Mouse (Mus musculus) liver, adult 2 months (tissue): Measurements from ENCODE around the gene Babam2. TPM values are rescaled to one million over a fixed set of nuclear protein-coding genes. Genes with fewer than 3 reads are reported as not detected.

Source experiments
- DNase-seq: peaks from one replicate; pipeline ENCODE4 v3.0.0-alpha.2; 2011; ENCODE audit warnings: low read depth, low spot score; ENCODE audit errors: extremely low read depth
- H3K27ac ChIP-seq: fragments of 200-500 bp; replicated peaks from 2 replicates; pipeline ENCODE4 v1.5.1; 2012; ENCODE audit warnings: low read depth, mild to moderate bottlenecking, control low read depth, inconsistent platforms, low read length; ENCODE audit not compliant: insufficient read depth
- H3K27me3 ChIP-seq: fragments of 200-500 bp; 2 replicates; pipeline ENCODE4 v1.6.1; 2012; ENCODE audit warnings: mild to moderate bottlenecking, moderate library complexity, low read length, inconsistent platforms; ENCODE audit not compliant: control insufficient read depth, insufficient read depth
- H3K36me3 ChIP-seq: fragments of 200-500 bp; 2 replicates; pipeline ENCODE4 v1.6.1; 2012; ENCODE audit warnings: low read length, inconsistent platforms; ENCODE audit not compliant: control insufficient read depth, insufficient read depth
- H3K4me1 ChIP-seq: fragments of 200-500 bp; 2 replicates; pipeline ENCODE4 v1.6.1; 2011; ENCODE audit warnings: low read length; ENCODE audit not compliant: control insufficient read depth, insufficient read depth
- H3K4me3 ChIP-seq: fragments of 200-500 bp; 2 replicates; pipeline ENCODE4 v1.5.1; 2011; ENCODE audit warnings: low read depth, mild to moderate bottlenecking, control low read depth, low read length, moderate library complexity; ENCODE audit not compliant: insufficient read depth
- H3K79me2 ChIP-seq: fragments of 200-500 bp; 2 replicates; pipeline ENCODE4 v1.6.1; 2012; ENCODE audit warnings: inconsistent platforms, mild to moderate bottlenecking, low read length, moderate library complexity; ENCODE audit not compliant: control insufficient read depth, insufficient read depth
- H3K9ac ChIP-seq: fragments of 200-500 bp; 2 replicates; pipeline ENCODE4 v1.6.1; 2012; ENCODE audit warnings: low read depth, mild to moderate bottlenecking, control low read depth, inconsistent platforms, low read length
- CTCF ChIP-seq: fragments of 200-500 bp; IDR thresholded peaks from 2 replicates; pipeline ENCODE4 v1.5.1; 2011; ENCODE audit warnings: low read depth, low read length, control low read depth
- POLR2A ChIP-seq: fragments of 200-500 bp; IDR thresholded peaks from 2 replicates; pipeline ENCODE4 v1.6.1; 2011; ENCODE audit warnings: low read length, control low read depth; ENCODE audit not compliant: insufficient read depth; ENCODE audit errors: extremely low read depth
- WGBS: fragments of 180-500 bp; shearing (Covaris S2); methylation state at CpG from one replicate; pipeline ENCODE4 v1.1.7; 2018; 5-methylcytosine and 5-hydroxymethylcytosine counted together
- polyA plus RNA-seq: library from polyadenylated mRNA; depleted of rRNA; stranded (reverse); fragments of >200 nt; gene quantifications from 2 replicates; pipeline ENCODE4 v1.2.3, GENCODE M21; 2012
- total RNA-seq: library from RNA; depleted of rRNA; stranded (reverse); fragments of >200 nt; gene quantifications from 2 replicates; pipeline ENCODE4 v1.2.3, GENCODE M21; 2014

Gene Babam2
- total and polyA plus RNA-seq, 2 experiments: 18.9 to 20.1 TPM

DNA sequence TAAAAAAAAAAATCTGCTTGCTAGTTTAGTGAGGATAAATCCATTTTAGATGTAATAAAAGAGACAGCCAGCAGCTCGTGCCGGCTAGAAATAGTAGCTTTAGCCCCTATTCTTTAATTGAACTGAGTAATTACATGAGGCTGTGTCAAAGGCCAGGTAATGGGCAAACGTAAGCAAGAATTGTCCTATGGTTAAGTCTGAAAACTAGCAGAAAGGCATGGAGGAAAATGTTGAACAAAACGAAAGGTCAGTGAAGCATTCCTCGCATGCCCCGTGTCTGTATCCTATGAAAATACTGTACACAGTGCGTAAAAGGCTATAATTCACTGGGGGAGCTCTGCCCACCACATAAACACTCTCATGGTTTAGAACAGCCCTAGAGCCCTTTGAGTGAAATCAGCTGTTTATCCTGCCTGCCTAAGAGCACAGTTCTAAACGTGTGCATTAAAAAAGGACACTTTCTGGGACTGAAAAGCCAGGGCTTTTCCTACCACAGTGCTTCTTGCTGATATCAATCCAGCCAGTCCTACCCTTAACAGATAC is 361.8 kb downstream of the Babam2 start:
- no peak for DNase-seq
- 89% methylated on average over 8 of the region's 8 CpGs for WGBS
- Histone ChIP-seq H3K27ac (no peak overlapping the region), H3K9ac (no peak overlapping the region), H3K27me3 (no peaks in the 10 kb centered on the region), H3K36me3 (peaks cover 2% of the 10 kb centered on the region; the same call in 1 of the 2 replicates), H3K79me2 (no peaks in the 10 kb centered on the region), H3K4me3 (no peak overlapping the region), H3K4me1 (peaks cover 10% of the 10 kb centered on the region)
- TF ChIP-seq CTCF (no peak), POLR2A (no peak)

DNA sequence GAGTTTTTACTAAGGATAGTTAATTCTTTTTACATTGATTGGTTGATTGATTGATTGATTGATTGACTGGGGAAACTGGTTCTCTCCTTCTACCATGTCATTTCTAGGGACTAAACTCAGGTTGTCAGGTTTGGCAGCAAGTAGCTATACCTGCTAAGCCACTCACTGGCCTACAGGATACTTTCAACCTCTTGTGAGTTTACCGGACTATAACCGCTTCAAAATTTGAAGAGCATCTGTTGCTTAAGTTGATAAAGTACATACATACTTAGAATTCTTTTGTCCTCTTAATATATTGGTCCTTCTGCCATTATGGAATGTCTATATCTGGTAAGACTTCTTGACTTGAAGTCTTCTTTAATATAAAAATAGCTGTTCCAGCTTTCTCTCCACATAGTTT is 363.0 kb downstream of the Babam2 start:
- Histone ChIP-seq H3K9ac (no peak overlapping the region), H3K4me3 (no peak overlapping the region), H3K4me1 (peaks cover 10% of the 10 kb centered on the region), H3K36me3 (peaks cover 2% of the 10 kb centered on the region; the same call in 1 of the 2 replicates), H3K27ac (no peak overlapping the region), H3K27me3 (no peaks in the 10 kb centered on the region), H3K79me2 (no peaks in the 10 kb centered on the region)
- WGBS: 95% methylated on average over 2 of the region's 2 CpGs
- no peak for TF ChIP-seq CTCF
- TF ChIP-seq POLR2A: no peak
- no peak for DNase-seq

DNA sequence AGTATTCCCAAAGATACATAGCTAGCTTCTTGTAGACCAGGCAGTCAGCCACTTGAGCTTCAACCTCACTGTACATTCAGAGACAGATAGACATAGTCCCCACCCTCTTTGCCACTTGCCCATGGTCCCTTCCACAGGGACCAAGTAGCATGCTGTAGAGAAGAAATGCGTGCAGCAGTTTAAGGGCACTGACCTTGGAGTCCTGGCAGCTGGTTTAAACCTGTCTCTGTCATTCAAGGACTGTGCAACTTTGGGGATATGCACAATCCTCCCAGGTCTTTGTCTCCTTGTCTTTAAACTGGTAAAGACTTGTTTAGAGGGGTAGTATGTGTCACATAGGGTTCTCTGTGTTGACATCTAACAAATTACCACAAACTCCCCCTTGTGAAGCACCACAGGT is 364.4 kb downstream of the Babam2 start:
- Histone ChIP-seq H3K27ac (no peak overlapping the region), H3K4me1 (peaks cover under 1% of the 10 kb centered on the region; the same call in 1 of the 2 replicates), H3K4me3 (no peak overlapping the region), H3K79me2 (no peaks in the 10 kb centered on the region), H3K27me3 (no peaks in the 10 kb centered on the region), H3K9ac (no peak overlapping the region), H3K36me3 (peaks cover 2% of the 10 kb centered on the region; the same call in 1 of the 2 replicates)
- 80% methylated on average over 1 of the region's 1 CpGs for WGBS
- no peak for DNase-seq
- TF ChIP-seq POLR2A: no peak
- no peak for TF ChIP-seq CTCF

DNA sequence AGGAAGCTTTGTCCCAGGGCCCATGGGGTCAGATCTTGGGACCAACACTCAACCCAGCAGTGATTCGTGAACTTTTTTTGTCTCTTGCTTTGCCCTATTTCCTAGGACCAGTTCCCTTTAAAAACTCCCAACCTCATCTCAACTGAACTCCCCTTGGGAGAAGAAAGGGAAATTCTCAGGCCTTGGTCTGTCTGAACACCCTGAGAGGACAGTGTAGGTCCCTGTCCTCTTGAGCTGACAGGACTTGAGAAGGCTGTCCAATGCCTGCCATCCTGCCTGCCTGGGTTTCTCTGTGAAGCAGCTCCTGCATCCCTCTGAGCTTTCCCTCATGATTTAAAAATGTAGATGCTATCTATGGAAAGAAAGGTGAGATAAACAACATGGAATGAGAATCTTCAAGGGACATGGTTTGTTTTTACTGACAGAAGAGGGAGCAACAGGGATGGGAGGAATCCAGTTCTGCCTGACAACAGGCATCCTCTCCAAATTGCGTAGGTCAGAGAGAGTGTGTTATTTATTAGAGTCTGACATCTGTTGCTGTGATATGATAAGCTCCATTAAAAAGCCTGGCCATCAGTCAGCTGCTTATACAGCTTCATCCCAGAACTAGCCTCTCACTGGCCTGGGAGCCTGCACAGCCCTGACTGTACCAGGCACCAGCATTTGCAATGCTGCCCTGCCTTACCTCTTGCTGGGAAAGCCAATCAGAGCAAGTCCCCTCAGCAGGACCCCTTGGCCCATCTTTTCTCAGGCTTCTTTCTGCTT is 367.0 kb downstream of the Babam2 start:
- Histone ChIP-seq H3K4me3 (no peak overlapping the region), H3K36me3 (no peaks in the 10 kb centered on the region), H3K9ac (no peak overlapping the region), H3K4me1 (no peaks in the 10 kb centered on the region), H3K27me3 (no peaks in the 10 kb centered on the region), H3K79me2 (no peaks in the 10 kb centered on the region), H3K27ac (no peak overlapping the region)
- TF ChIP-seq CTCF (no peak), POLR2A (no peak)
- no peak for DNase-seq
- WGBS: 87% methylated on average over 2 of the region's 2 CpGs

DNA sequence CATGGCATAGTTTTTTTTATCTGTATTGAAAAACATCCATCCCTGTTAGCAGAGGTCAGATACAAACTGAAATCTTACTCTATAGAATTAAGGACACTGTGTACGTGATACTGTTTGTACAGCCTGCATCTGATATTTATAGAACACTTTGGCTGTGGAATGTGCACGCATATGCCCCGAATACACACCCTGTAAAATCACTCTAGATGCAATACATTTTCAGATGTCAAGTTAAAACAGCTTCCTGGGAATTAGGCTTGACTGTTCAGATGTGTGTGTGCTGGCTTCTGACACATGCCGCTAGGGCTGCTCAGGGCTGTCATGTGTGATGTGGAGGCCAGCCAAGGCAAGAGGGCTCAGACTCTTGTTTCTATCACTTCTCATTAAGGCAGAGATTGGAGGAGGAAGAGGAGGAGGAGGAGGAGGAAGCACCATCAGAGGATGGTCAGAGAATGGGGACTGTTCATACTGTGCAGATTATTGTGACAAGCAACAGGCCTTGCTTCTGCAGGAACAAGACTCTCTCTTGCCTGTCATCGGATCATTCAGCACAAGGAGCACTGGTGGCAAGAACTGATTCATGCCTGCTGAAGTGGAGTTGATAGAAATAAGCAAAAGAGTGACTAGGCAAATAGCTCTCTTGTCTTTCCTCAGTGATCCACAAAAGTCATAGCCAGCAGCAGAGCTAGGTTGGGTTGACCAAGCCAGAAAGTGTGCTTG is 368.7 kb downstream of the Babam2 start:
- Histone ChIP-seq H3K4me3 (no peak overlapping the region), H3K4me1 (no peaks in the 10 kb centered on the region), H3K36me3 (no peaks in the 10 kb centered on the region), H3K9ac (no peak overlapping the region), H3K27ac (no peak overlapping the region), H3K27me3 (no peaks in the 10 kb centered on the region), H3K79me2 (no peaks in the 10 kb centered on the region)
- TF ChIP-seq CTCF (no peak), POLR2A (no peak)
- WGBS: 92% methylated on average over 5 of the region's 5 CpGs
- no peak for DNase-seq
